Mouse (Mus musculus): ENCODE data around the gene Stx8. TPM values are rescaled to one million over a fixed set of nuclear protein-coding genes. Genes with fewer than 3 reads are reported as not detected.
A peak's percentile ranks its signal among the peaks of the same experiment; 100 is the strongest.

The Stx8 gene
- polyA plus RNA-seq, 1 experiment from 2014 or later: 58.7 TPM

GRCm38 (mm10) chr11:67925000-67925399, 41.0 kb upstream of the Stx8 start:
- no peak for ATAC-seq (replicated peaks; ENCODE audit: extremely low read depth, insufficient read depth, low FRiP score)
- Histone ChIP-seq H3K4me1 (ENCODE audit: control insufficient read depth, insufficient read depth, low read length) (peaks cover 7% of the 10 kb centered on the region), H3K36me3 (ENCODE audit: control insufficient read depth, insufficient read depth) (no peaks in the 10 kb centered on the region), H3K9me3 (replicated peaks; ENCODE audit: control insufficient read depth, low read length) (no peaks in the 10 kb centered on the region), H3K27me3 (ENCODE audit: control insufficient read depth, insufficient read depth, low read length) (peaks cover 5% of the 10 kb centered on the region; the same call in 1 of the 2 replicates), H3K9ac (ENCODE audit: low read length) (no peak overlapping the region), H3K4me2 (ENCODE audit: low read depth, low read length) (no peak overlapping the region), H3K27ac (ENCODE audit: low read length) (no peak overlapping the region), H3K4me3 (ENCODE audit: low read length) (no peak overlapping the region)
- WGBS: 84% methylated on average over 13 of the region's 13 CpGs

DNA sequence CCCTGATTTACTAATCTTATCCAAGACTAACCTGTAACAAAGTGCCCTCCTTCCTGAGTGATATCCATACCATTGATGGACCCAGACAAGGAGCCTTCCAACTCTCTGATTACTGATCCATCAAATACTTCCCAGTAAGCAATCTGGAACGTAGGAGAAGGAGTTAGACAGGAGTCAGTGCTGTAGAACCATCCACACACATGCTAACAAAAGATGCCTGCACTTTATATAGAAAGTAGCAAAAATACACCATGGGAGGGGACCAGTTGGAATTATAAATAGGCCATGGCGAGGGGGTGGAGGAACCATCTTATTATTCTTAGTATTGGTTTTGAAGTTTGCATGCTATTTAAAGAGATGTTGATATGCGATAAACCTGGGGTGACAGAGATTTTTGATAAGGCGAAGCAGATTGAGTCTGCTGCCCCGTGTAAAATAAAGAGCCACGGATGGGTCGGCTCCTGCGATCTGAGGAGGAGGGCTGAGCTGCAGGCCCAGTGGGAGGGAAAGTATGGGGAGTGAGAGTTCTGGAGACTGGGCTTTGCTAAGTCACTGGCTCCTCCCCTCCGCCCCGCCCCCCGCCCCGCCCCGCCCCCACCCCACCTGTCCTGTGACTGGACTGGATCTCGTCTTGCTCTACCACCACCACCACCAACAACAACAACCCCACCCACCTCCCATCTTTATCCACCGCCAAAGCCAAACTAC, 39.5 kb upstream of the Stx8 start:
- H3K9me3 ChIP-seq (replicated peaks; ENCODE audit: control insufficient read depth, low read length): no peaks in the 10 kb centered on the region; the same call in 1 of the 2 replicates
- H3K4me2 ChIP-seq (ENCODE audit: low read depth, low read length): peak overlapping the region; percentile 25; the same call in 1 of the 2 replicates
- 22% methylated on average over 11 of the region's 15 CpGs for WGBS
- no peaks in the 10 kb centered on the region for H3K36me3 ChIP-seq (ENCODE audit: control insufficient read depth, insufficient read depth)
- no peak overlapping the region for H3K4me3 ChIP-seq (ENCODE audit: low read length)
- H3K27ac ChIP-seq (ENCODE audit: low read length): no peak overlapping the region
- no peaks in the 10 kb centered on the region; the same call in 1 of the 2 replicates for H3K27me3 ChIP-seq (ENCODE audit: control insufficient read depth, insufficient read depth, low read length)
- H3K9ac ChIP-seq (ENCODE audit: low read length): no peak overlapping the region
- H3K4me1 ChIP-seq (ENCODE audit: control insufficient read depth, insufficient read depth, low read length): peaks cover 7% of the 10 kb centered on the region
- no peak for ATAC-seq (replicated peaks; ENCODE audit: extremely low read depth, insufficient read depth, low FRiP score)

DNA sequence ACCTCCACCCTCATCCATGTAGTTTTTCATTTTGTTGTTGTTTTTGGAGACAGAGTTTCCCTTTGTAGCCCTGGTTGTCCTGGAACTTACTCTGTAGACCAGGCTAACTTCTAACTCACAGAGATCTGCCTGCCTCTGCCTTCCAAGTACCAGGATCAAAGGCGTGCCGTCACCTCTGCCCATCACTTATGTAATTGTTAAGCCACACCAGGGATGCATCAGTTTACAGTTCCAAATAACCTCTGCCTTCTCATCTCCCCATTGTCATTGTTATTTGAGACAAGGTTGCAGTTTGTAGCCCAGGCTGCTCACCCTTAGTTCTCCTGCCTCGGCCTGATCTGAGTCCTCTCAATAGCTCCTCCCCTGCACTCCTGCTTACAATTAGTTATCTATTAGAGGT, 33.8 kb upstream of the Stx8 start:
- WGBS: 85% methylated on average over 3 of the region's 3 CpGs
- no peak overlapping the region for H3K4me2 ChIP-seq (ENCODE audit: low read depth, low read length)
- H3K27me3 ChIP-seq (ENCODE audit: control insufficient read depth, insufficient read depth, low read length): no peaks in the 10 kb centered on the region
- H3K4me1 ChIP-seq (ENCODE audit: control insufficient read depth, insufficient read depth, low read length): no peaks in the 10 kb centered on the region
- no peak overlapping the region for H3K4me3 ChIP-seq (ENCODE audit: low read length)
- no peak overlapping the region for H3K9ac ChIP-seq (ENCODE audit: low read length)
- no peak overlapping the region for H3K27ac ChIP-seq (ENCODE audit: low read length)
- no peaks in the 10 kb centered on the region; the same call in 1 of the 2 replicates for H3K9me3 ChIP-seq (replicated peaks; ENCODE audit: control insufficient read depth, low read length)
- no peak for ATAC-seq (replicated peaks; ENCODE audit: extremely low read depth, insufficient read depth, low FRiP score)
- H3K36me3 ChIP-seq (ENCODE audit: control insufficient read depth, insufficient read depth): no peaks in the 10 kb centered on the region

DNA sequence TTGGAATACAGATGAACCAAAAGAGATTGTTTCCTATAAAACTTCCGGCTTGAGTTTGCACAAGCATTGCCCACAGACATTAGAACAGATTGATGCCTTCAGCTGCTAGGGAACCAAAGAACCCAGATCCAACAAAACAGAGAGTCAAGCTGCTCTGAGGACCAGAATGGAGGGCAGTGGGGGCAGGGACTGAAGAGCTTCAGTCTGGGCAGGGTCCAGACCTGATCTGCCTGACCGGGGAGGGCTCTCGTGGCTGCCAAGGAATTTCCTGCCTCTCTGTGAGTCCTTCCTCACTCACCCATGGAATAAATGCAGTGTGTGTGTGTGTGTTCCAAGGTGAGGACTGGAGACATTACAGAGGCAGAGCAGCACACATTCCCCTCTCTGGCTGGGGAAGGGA, 17.8 kb upstream of the Stx8 start:
- Histone ChIP-seq H3K4me2 (ENCODE audit: low read depth, low read length) (no peak overlapping the region), H3K4me1 (ENCODE audit: control insufficient read depth, insufficient read depth, low read length) (peaks cover 6% of the 10 kb centered on the region; the same call in 1 of the 2 replicates)
- 34% methylated on average over 3 of the region's 3 CpGs for WGBS

GRCm38 (mm10) chr11:67949475-67949874, 16.5 kb upstream of the Stx8 start:
- Histone ChIP-seq H3K36me3 (ENCODE audit: control insufficient read depth, insufficient read depth) (no peaks in the 10 kb centered on the region), H3K4me2 (ENCODE audit: low read depth, low read length) (no peak overlapping the region), H3K27me3 (ENCODE audit: control insufficient read depth, insufficient read depth, low read length) (no peaks in the 10 kb centered on the region), H3K27ac (ENCODE audit: low read length) (no peak overlapping the region), H3K4me3 (ENCODE audit: low read length) (no peak overlapping the region), H3K9me3 (replicated peaks; ENCODE audit: control insufficient read depth, low read length) (no peaks in the 10 kb centered on the region), H3K9ac (ENCODE audit: low read length) (no peak overlapping the region), H3K4me1 (ENCODE audit: control insufficient read depth, insufficient read depth, low read length) (peaks cover 6% of the 10 kb centered on the region; the same call in 1 of the 2 replicates)
- WGBS: 75% methylated on average over 9 of the region's 9 CpGs
- no peak for ATAC-seq (replicated peaks; ENCODE audit: extremely low read depth, insufficient read depth, low FRiP score)

More for the DNA sequence above, 17.8 kb upstream of the Stx8 start:
- no peaks in the 10 kb centered on the region for H3K9me3 ChIP-seq (replicated peaks; ENCODE audit: control insufficient read depth, low read length)
- H3K4me3 ChIP-seq (ENCODE audit: low read length): no peak overlapping the region
- no peak for ATAC-seq (replicated peaks; ENCODE audit: extremely low read depth, insufficient read depth, low FRiP score)
- H3K27ac ChIP-seq (ENCODE audit: low read length): no peak overlapping the region
- no peaks in the 10 kb centered on the region for H3K36me3 ChIP-seq (ENCODE audit: control insufficient read depth, insufficient read depth)
- H3K9ac ChIP-seq (ENCODE audit: low read length): no peak overlapping the region
- H3K27me3 ChIP-seq (ENCODE audit: control insufficient read depth, insufficient read depth, low read length): no peaks in the 10 kb centered on the region

- Histone ChIP-seq H3K36me3 (ENCODE audit: control insufficient read depth, insufficient read depth) (no peaks in the 10 kb centered on the region), H3K4me3 (ENCODE audit: low read length) (no peak overlapping the region), H3K9ac (ENCODE audit: low read length) (no peak overlapping the region), H3K27me3 (ENCODE audit: control insufficient read depth, insufficient read depth, low read length) (no peaks in the 10 kb centered on the region), H3K4me1 (ENCODE audit: control insufficient read depth, insufficient read depth, low read length) (0 out of 2 replicates have a peak, but pooled peaks cover 1% of the 10 kb centered on the region), H3K27ac (ENCODE audit: low read length) (no peak overlapping the region), H3K4me2 (ENCODE audit: low read depth, low read length) (no peak overlapping the region), H3K9me3 (replicated peaks; ENCODE audit: control insufficient read depth, low read length) (no peaks in the 10 kb centered on the region)
- 83% methylated on average over 5 of the region's 5 CpGs for WGBS
- no peak for ATAC-seq (replicated peaks; ENCODE audit: extremely low read depth, insufficient read depth, low FRiP score)
These were observed 12.4 kb upstream of the Stx8 start for GRCm38 (mm10) chr11:67953604-67954003.

DNA sequence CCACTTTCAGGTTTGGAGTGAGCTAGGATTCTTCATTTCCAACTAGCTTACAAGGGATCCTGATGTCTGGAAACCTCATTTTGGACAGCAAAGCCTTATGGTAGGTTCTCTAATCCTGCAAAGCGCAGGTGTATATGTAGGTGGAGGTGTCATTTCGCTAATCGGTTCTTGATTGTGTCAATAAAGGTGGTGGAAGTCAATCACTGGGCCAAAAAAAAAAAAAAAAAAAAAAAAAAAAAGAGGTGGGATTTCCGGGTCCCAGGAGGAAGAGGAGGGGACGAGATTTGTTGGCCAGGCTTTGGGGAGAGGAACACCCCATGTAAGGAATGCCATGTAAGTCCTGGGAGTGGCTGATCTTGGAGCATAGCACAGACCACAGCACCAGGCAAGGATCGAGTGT, 11.6 kb upstream of the Stx8 start:
- Histone ChIP-seq H3K4me3 (ENCODE audit: low read length) (no peak overlapping the region), H3K4me2 (ENCODE audit: low read depth, low read length) (no peak overlapping the region), H3K27me3 (ENCODE audit: control insufficient read depth, insufficient read depth, low read length) (no peaks in the 10 kb centered on the region), H3K36me3 (ENCODE audit: control insufficient read depth, insufficient read depth) (no peaks in the 10 kb centered on the region), H3K9me3 (replicated peaks; ENCODE audit: control insufficient read depth, low read length) (no peaks in the 10 kb centered on the region), H3K27ac (ENCODE audit: low read length) (no peak overlapping the region), H3K9ac (ENCODE audit: low read length) (no peak overlapping the region), H3K4me1 (ENCODE audit: control insufficient read depth, insufficient read depth, low read length) (no peaks in the 10 kb centered on the region)
- WGBS: 79% methylated on average over 6 of the region's 6 CpGs
- ATAC-seq (replicated peaks; ENCODE audit: extremely low read depth, insufficient read depth, low FRiP score): no peak

- Histone ChIP-seq H3K9me3 (replicated peaks; ENCODE audit: control insufficient read depth, low read length) (no peaks in the 10 kb centered on the region), H3K27ac (ENCODE audit: low read length) (no peak overlapping the region), H3K4me3 (ENCODE audit: low read length) (no peak overlapping the region), H3K4me1 (ENCODE audit: control insufficient read depth, insufficient read depth, low read length) (peaks cover 17% of the 10 kb centered on the region), H3K36me3 (ENCODE audit: control insufficient read depth, insufficient read depth) (no peaks in the 10 kb centered on the region), H3K9ac (ENCODE audit: low read length) (no peak overlapping the region), H3K4me2 (ENCODE audit: low read depth, low read length) (no peak overlapping the region), H3K27me3 (ENCODE audit: control insufficient read depth, insufficient read depth, low read length) (no peaks in the 10 kb centered on the region)
- WGBS: 61% methylated on average over 6 of the region's 6 CpGs
- no peak for ATAC-seq (replicated peaks; ENCODE audit: extremely low read depth, insufficient read depth, low FRiP score)
These were observed 1.9 kb upstream of the Stx8 start for GRCm38 (mm10) chr11:67964110-67964509.

DNA sequence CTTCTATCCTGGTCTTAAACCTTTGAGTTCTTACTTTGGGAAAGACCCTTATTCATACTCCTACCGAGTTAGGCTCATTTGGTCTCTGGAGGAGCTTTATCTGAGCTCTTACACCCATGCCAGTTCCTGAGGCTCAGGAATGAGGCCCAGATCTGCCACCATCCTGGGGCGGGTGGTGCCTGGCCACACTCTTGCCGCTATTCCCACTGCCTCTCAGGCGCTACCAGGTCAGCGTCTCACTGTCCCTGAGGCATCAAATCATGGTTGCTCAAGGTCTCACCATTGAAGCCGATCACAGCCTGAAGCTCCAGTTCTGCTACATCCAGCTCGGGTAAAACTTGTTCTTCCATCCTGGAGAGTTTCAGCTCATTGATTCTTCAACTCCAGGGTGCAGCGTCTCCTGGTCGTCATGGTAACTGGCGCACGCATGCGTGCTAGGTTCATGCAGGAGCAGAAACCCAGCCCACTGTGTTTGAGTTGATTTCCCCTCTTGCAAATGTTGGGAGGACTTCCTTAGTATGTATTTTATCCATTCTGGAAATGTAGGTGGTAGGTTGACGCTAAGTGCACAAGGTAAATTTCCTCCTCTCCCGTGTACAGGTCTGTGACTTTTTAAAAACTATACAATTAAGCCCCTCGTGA, 630 bp upstream of the Stx8 start, which contains the start of gene Cfap52:
Gene Cfap52 (minus strand): TSS at position 410 of the 642 bp plus-strand sequence.
- 5% methylated on average over 15 of the region's 15 CpGs for WGBS
- H3K9ac ChIP-seq (ENCODE audit: low read length): peak within 1 kb of the TSS; percentile 83
- H3K4me2 ChIP-seq (ENCODE audit: low read depth, low read length): peak within 1 kb of the TSS; percentile 92
- H3K4me3 ChIP-seq (ENCODE audit: low read length): peak within 1 kb of the TSS; percentile 76
- peaks cover 6% of the 10 kb centered on the region for H3K36me3 ChIP-seq (ENCODE audit: control insufficient read depth, insufficient read depth)
- no peaks in the 10 kb centered on the region for H3K27me3 ChIP-seq (ENCODE audit: control insufficient read depth, insufficient read depth, low read length)
- H3K4me1 ChIP-seq (ENCODE audit: control insufficient read depth, insufficient read depth, low read length): peaks cover 17% of the 10 kb centered on the region
- no peaks in the 10 kb centered on the region for H3K9me3 ChIP-seq (replicated peaks; ENCODE audit: control insufficient read depth, low read length)
- 0 out of 2 replicates have a peak, but pooled peaks have one; percentile 46 for ATAC-seq (replicated peaks; ENCODE audit: extremely low read depth, insufficient read depth, low FRiP score)
- peak within 1 kb of the TSS; percentile 19 for H3K27ac ChIP-seq (ENCODE audit: low read length)

All from heart, embryonic 16.5 days (tissue).